ENCODE assay signal across 12 mouse cellular contexts in genomic region chr10:111558675-111559340, GRCm38 (mm10). TPM values are rescaled to one million over a fixed set of nuclear protein-coding genes. Genes with fewer than 3 reads are reported as not detected.
DNase-seq lines count a peak whose midpoint lies in the region; ATAC-seq and TF ChIP-seq lines count a peak whose summit lies in the region.
"Had no signal": no experiment of that assay in that cellular context is flagged by ENCODE, and none has a peak within 500 bp of the region (broad histone marks: within the 10 kb centered on the region; RNA-seq: fewer than 3 reads in every experiment).

No protein-coding gene starts in this region.

- H3K4me3 ChIP-seq in heart, embryonic 10.5 days, result no peak overlapping the region
- no peak overlapping the region for H3K4me3 ChIP-seq in lung, embryonic 16.5 days (ENCODE audit: low read length)
- no peak overlapping the region for H3K4me3 ChIP-seq in kidney, postnatal 0 days (replicated peaks; ENCODE audit: low read depth, low read length)
- no peak overlapping the region for H3K4me3 ChIP-seq in thymus, adult 2 months (ENCODE audit: control insufficient read depth, insufficient read depth, low read length)
- H3K4me3 ChIP-seq: midbrain, embryonic 10.5 days had no signal

- no peak for TF ChIP-seq CTCF in kidney, postnatal 0 days (IDR thresholded peaks at IDR 0.05; ENCODE audit: low read depth)
- no peak for TF ChIP-seq CTCF in thymus, adult 2 months (IDR thresholded peaks at IDR 0.05; ENCODE audit: borderline replicate concordance, control insufficient read depth, extremely low read depth, insufficient read depth, low read length, poor library complexity)

- peak; percentile 45 for ATAC-seq in lung, embryonic 16.5 days (ENCODE audit: low read depth)
- peak; percentile 71 for ATAC-seq in kidney, postnatal 0 days (replicated peaks; ENCODE audit: low FRiP score, low read depth)
- ATAC-seq: inflammation-experienced regulatory T-cells, adult 6 months had no signal

- no peak for DNase-seq in heart, embryonic 10.5 days (ENCODE audit: low spot score)
- DNase-seq in heart, postnatal 36 days, result no peak
- no peak for DNase-seq in lung, postnatal 25 days (ENCODE audit: low spot score)
- DNase-seq in kidney, postnatal 0 days (ENCODE audit: low spot score), result peak; percentile 71
- DNase-seq in thymus, adult 2 months, result peak; percentile 44
- no peak for DNase-seq in ovary, postnatal 10 days (ENCODE audit: low spot score)
- no peak for DNase-seq in spleen, postnatal 10 days (ENCODE audit: low spot score in 2 of 2)
- DNase-seq: cerebellum, adult 9-11 months; gastrocnemius, postnatal 10 days had no signal

- no peak overlapping the region; the same call in 1 of the 2 replicates for H3K9ac ChIP-seq in lung, embryonic 16.5 days (ENCODE audit: low read length)
- no peak overlapping the region for H3K9ac ChIP-seq in kidney, postnatal 0 days (ENCODE audit: low read depth, low read length)

- intact Hi-C loops in heart, postnatal 36 days (cut with DNase I), result no loop called here

- H3K4me2 ChIP-seq in lung, embryonic 16.5 days (ENCODE audit: low read depth, low read length), result peak overlapping the region; percentile 30
- no peak overlapping the region for H3K4me2 ChIP-seq in kidney, postnatal 0 days (ENCODE audit: low read length)

- peaks cover 28% of the 10 kb centered on the region for H3K4me1 ChIP-seq in heart, embryonic 10.5 days
- peaks cover 33% of the 10 kb centered on the region for H3K4me1 ChIP-seq in lung, embryonic 16.5 days (replicated peaks; ENCODE audit: control insufficient read depth, insufficient read depth, low read length)
- 0 out of 2 replicates have a peak, but pooled peaks cover 5% of the 10 kb centered on the region for H3K4me1 ChIP-seq in kidney, postnatal 0 days (replicated peaks; ENCODE audit: insufficient read depth, low read length)
- peaks cover 20% of the 10 kb centered on the region for H3K4me1 ChIP-seq in thymus, adult 2 months (replicated peaks; ENCODE audit: control insufficient read depth, insufficient read depth, low read length)

- TF ChIP-seq POLR2A in thymus, adult 2 months (IDR thresholded peaks at IDR 0.05; ENCODE audit: control insufficient read depth, extremely low read depth, insufficient read depth, low read length, poor library complexity), result no peak

- H3K36me3 ChIP-seq in heart, embryonic 10.5 days, result no peaks in the 10 kb centered on the region
- H3K36me3 ChIP-seq in lung, embryonic 16.5 days (ENCODE audit: control insufficient read depth, insufficient read depth, low read length), result no peaks in the 10 kb centered on the region
- no peaks in the 10 kb centered on the region for H3K36me3 ChIP-seq in kidney, postnatal 0 days (ENCODE audit: insufficient read depth, low read length)
- no peaks in the 10 kb centered on the region for H3K36me3 ChIP-seq in thymus, adult 2 months (ENCODE audit: control insufficient read depth, insufficient read depth, low read length)
- H3K36me3 ChIP-seq: midbrain, embryonic 10.5 days had no signal

- H3K27ac ChIP-seq in heart, embryonic 10.5 days, result peak overlapping the region; percentile 56; the same call in 1 of the 2 replicates
- peak overlapping the region; percentile 50 for H3K27ac ChIP-seq in lung, embryonic 16.5 days (ENCODE audit: low read length)
- no peak overlapping the region for H3K27ac ChIP-seq in kidney, postnatal 0 days
- peak overlapping the region; percentile 63 for H3K27ac ChIP-seq in thymus, adult 2 months (ENCODE audit: control insufficient read depth, insufficient read depth, low read length)
- H3K27ac ChIP-seq: midbrain, embryonic 10.5 days had no signal

- WGBS in heart, embryonic 10.5 days, result 51% methylated on average over 10 of the region's 10 CpGs
- 9% methylated on average over 10 of the region's 10 CpGs for WGBS in lung, embryonic 16.5 days
- 19% methylated on average over 10 of the region's 10 CpGs for WGBS in kidney, postnatal 0 days
- 55% methylated on average over 10 of the region's 10 CpGs for WGBS in thymus, adult 2 months

- no peaks in the 10 kb centered on the region for H3K27me3 ChIP-seq in heart, embryonic 10.5 days (ENCODE audit: insufficient read depth, poor library complexity, severe bottlenecking)
- no peaks in the 10 kb centered on the region for H3K27me3 ChIP-seq in lung, embryonic 16.5 days (ENCODE audit: control insufficient read depth, insufficient read depth, low read depth, low read length)
- no peaks in the 10 kb centered on the region for H3K27me3 ChIP-seq in kidney, postnatal 0 days (ENCODE audit: insufficient read depth, low read length)
- no peaks in the 10 kb centered on the region for H3K27me3 ChIP-seq in thymus, adult 2 months (ENCODE audit: control insufficient read depth, insufficient read depth, low read length)

- H3K9me3 ChIP-seq in heart, embryonic 10.5 days, result no peaks in the 10 kb centered on the region
- no peaks in the 10 kb centered on the region for H3K9me3 ChIP-seq in lung, embryonic 16.5 days (ENCODE audit: control insufficient read depth, low read length)
- no peaks in the 10 kb centered on the region for H3K9me3 ChIP-seq in kidney, postnatal 0 days (replicated peaks; ENCODE audit: low read length)
- H3K9me3 ChIP-seq: midbrain, embryonic 10.5 days had no signal

RNA-seq across cellular contexts. Expression of gene Phlda1, which starts 52.7 kb away (rescaled TPM):
- 20.6 and 28.8 TPM in 2 replicates for polyA plus RNA-seq in heart, embryonic 10.5 days (2016; fragmentation: Nextera tagmentation; extraction: Ambion mirVana)
- 10 to 100 TPM in 1 of 2 experiments, 1 to 10 TPM in 1; 9.8 to 17.3 TPM for total RNA-seq in heart, postnatal 36 days (2021)
- 116 and 137 TPM in 2 replicates for polyA plus RNA-seq in lung, embryonic 16.5 days (2015; fragmentation: Nextera tagmentation; extraction: Ambion mirVana)
- polyA plus RNA-seq in kidney, postnatal 0 days (2015; fragmentation: Nextera tagmentation; extraction: Ambion mirVana), result 25.3 and 29.5 TPM in 2 replicates
- 14.3 and 24.9 TPM in 2 replicates for polyA plus RNA-seq in thymus, adult 2 months (2012; rRNA removed)

Comparison
In these comparisons a context has a peak if more than half of its experiments do, and no peak if none do; other contexts are left out.
1. DNase-seq: peak in kidney, postnatal 0 days (single experiment) and thymus, adult 2 months (single experiment); none in heart, embryonic 10.5 days (single experiment), heart, postnatal 36 days (0 of 2), lung, postnatal 25 days (single experiment), ovary, postnatal 10 days (single experiment) and spleen, postnatal 10 days (0 of 2).